Mouse (Mus musculus) cerebellum, adult 9-10 months (tissue): ENCODE measurements around the gene Kctd7.
A peak's percentile ranks its signal among the peaks of the same experiment; 100 is the strongest.

Experiments used
- DNase-seq: peaks from one replicate; pipeline ENCODE4 v3.0.0; 2022

Kctd7 gene

GRCm38 (mm10) chr5:130144334-130145312, at the start of gene Kctd7:
TSS of gene Kctd7 (plus strand) at chr5:130144861.
- peak; percentile 99 for DNase-seq

- no peak for DNase-seq
Observed at GRCm38 (mm10) chr5:130096754-130097153, 47.9 kb upstream of the Kctd7 start.

GRCm38 (mm10) chr5:130097837-130098236, 46.8 kb upstream of the Kctd7 start:
- no peak for DNase-seq

GRCm38 (mm10) chr5:130101724-130102123, 42.9 kb upstream of the Kctd7 start:
- DNase-seq = no peak

GRCm38 (mm10) chr5:130109348-130109747, 35.3 kb upstream of the Kctd7 start:
- DNase-seq = no peak

- DNase-seq = no peak
Observed at GRCm38 (mm10) chr5:130110632-130111464, 33.8 kb upstream of the Kctd7 start.

- DNase-seq = no peak
Observed at GRCm38 (mm10) chr5:130112653-130113052, 32.0 kb upstream of the Kctd7 start.

- no peak for DNase-seq
Observed at GRCm38 (mm10) chr5:130116116-130116515, 28.5 kb upstream of the Kctd7 start.

- no peak for DNase-seq
Observed at GRCm38 (mm10) chr5:130116857-130117256, 27.8 kb upstream of the Kctd7 start.

GRCm38 (mm10) chr5:130117932-130118331, 26.7 kb upstream of the Kctd7 start:
- no peak for DNase-seq

- DNase-seq = no peak
Observed at GRCm38 (mm10) chr5:130119236-130119635, 25.4 kb upstream of the Kctd7 start.

GRCm38 (mm10) chr5:130120070-130120736, 24.5 kb upstream of the Kctd7 start:
- DNase-seq = no peak

- no peak for DNase-seq
Observed at GRCm38 (mm10) chr5:130120904-130121303, 23.8 kb upstream of the Kctd7 start.

GRCm38 (mm10) chr5:130122355-130122754, 22.3 kb upstream of the Kctd7 start:
- no peak for DNase-seq

- no peak for DNase-seq
Observed at GRCm38 (mm10) chr5:130124271-130124670, 20.4 kb upstream of the Kctd7 start.

- DNase-seq = no peak
Observed at GRCm38 (mm10) chr5:130128686-130129523, 15.8 kb upstream of the Kctd7 start.

- DNase-seq = no peak
Observed at GRCm38 (mm10) chr5:130129524-130129793, 15.2 kb upstream of the Kctd7 start.

GRCm38 (mm10) chr5:130136597-130136996, 8.1 kb upstream of the Kctd7 start:
- DNase-seq = no peak

GRCm38 (mm10) chr5:130139393-130139792, 5.3 kb upstream of the Kctd7 start:
- DNase-seq = peak; percentile 88

GRCm38 (mm10) chr5:130141138-130141537, 3.5 kb upstream of the Kctd7 start:
- DNase-seq = no peak

- DNase-seq = no peak
Observed at GRCm38 (mm10) chr5:130142041-130142440, 2.6 kb upstream of the Kctd7 start.

GRCm38 (mm10) chr5:130143101-130143500, 1.6 kb upstream of the Kctd7 start:
- peak; percentile 47 for DNase-seq
